Mouse (Mus musculus) bone marrow, adult 2 months (tissue): ENCODE results near the gene Auh.

Experiments used
- CTCF ChIP-seq: fragments of 200-500 bp; IDR thresholded peaks from 2 replicates; pipeline ENCODE4 v1.5.1; 2011; ENCODE audit warnings: low read length, control low read depth; ENCODE audit not compliant: control insufficient read depth, insufficient read depth
- POLR2A ChIP-seq: fragments of 200-500 bp; IDR thresholded peaks from 2 replicates; pipeline ENCODE4 v1.6.1; 2011; ENCODE audit warnings: low read depth, mild to moderate bottlenecking, control low read depth, low read length, borderline replicate concordance; ENCODE audit not compliant: control insufficient read depth

GRCm38 (mm10) chr13:52843536-52844178, 85.8 kb downstream of the Auh start:
- no peak for TF ChIP-seq CTCF
- TF ChIP-seq POLR2A, result no peak
